Mouse (Mus musculus) MEL (cell line): Measurements from ENCODE around the gene Hspb6. TPM values are rescaled to one million over a fixed set of nuclear protein-coding genes. Genes with fewer than 3 reads are reported as not detected.

ENCODE experiments used
- DNase-seq: peaks from one replicate; pipeline ENCODE4 v3.0.0; 2011; ENCODE audit warnings: low read depth, low spot score
- H3K27ac ChIP-seq: 2 replicates; pipeline ENCODE4 v1.5.1; 2012; ENCODE audit warnings: low read depth, mild to moderate bottlenecking, control low read depth, low read length, moderate library complexity; ENCODE audit not compliant: control insufficient read depth
- H3K27me3 ChIP-seq, 2 experiments: fragments of 150-350 bp in 1 of 2; sonication (generic) in 1 of 2; 2 replicates each; pipeline ENCODE4 v1.6.1; 2012; ENCODE audit warnings: low read length in 2 of 2, mild to moderate bottlenecking in 2 of 2, improper control_type of control experiment in 1 of 2, moderate library complexity in 1 of 2; ENCODE audit not compliant: insufficient read depth in 2 of 2, control insufficient read depth in 1 of 2
- H3K36me3 ChIP-seq, 2 experiments: 2 replicates each; pipeline ENCODE4 v1.6.1; 2012 to 2014; ENCODE audit warnings: low read length in 2 of 2, improper control_type of control experiment in 1 of 2, inconsistent platforms in 1 of 2, mild to moderate bottlenecking in 1 of 2; ENCODE audit not compliant: insufficient read depth in 2 of 2, control insufficient read depth in 1 of 2
- H3K4me1 ChIP-seq, 2 experiments: fragments of 150-350 bp in 1 of 2; sonication (generic) in 1 of 2; 2 replicates each; pipeline ENCODE4 v1.6.1; 2012; ENCODE audit warnings: low read length in 2 of 2, improper control_type of control experiment in 1 of 2, mild to moderate bottlenecking in 1 of 2; ENCODE audit not compliant: insufficient read depth in 2 of 2, control insufficient read depth in 1 of 2
- H3K4me3 ChIP-seq, 2 experiments: fragments of 150-350 bp in 1 of 2; sonication (generic) in 1 of 2; 2 replicates each; pipeline ENCODE4 v1.5.1; 2012; ENCODE audit warnings: low read depth in 2 of 2, low read length in 2 of 2, mild to moderate bottlenecking in 2 of 2, moderate library complexity in 2 of 2, control low read depth in 1 of 2, improper control_type of control experiment in 1 of 2; ENCODE audit not compliant: control insufficient read depth in 1 of 2, insufficient read depth in 1 of 2
- H3K79me2 ChIP-seq: 2 replicates; pipeline ENCODE4 v1.6.1; 2012; ENCODE audit warnings: mild to moderate bottlenecking, low read length, moderate library complexity; ENCODE audit not compliant: control insufficient read depth, poor library complexity, insufficient read depth
- H3K9ac ChIP-seq: 2 replicates; pipeline ENCODE4 v1.6.1; 2012; ENCODE audit warnings: low read depth, mild to moderate bottlenecking, control low read depth, low read length, moderate library complexity; ENCODE audit not compliant: control insufficient read depth, poor library complexity, severe bottlenecking
- H3K9me3 ChIP-seq: fragments of 150-350 bp; sonication (generic); replicated peaks from 2 replicates; pipeline ENCODE4 v1.6.1; 2012; ENCODE audit warnings: mild to moderate bottlenecking, low read length, improper control_type of control experiment, moderate library complexity; ENCODE audit not compliant: insufficient read depth
- CTCF ChIP-seq, 3 experiments: IDR thresholded peaks in 2 of 3; conservative IDR thresholded peaks in 1 of 3; 2 replicates each; pipeline ENCODE4 v1.5.1; 2011 to 2012; ENCODE audit warnings: low read length in 3 of 3, low read depth in 2 of 3, mild to moderate bottlenecking in 2 of 3, improper control_type of control experiment in 1 of 3, inconsistent platforms in 1 of 3, mixed read lengths in 1 of 3, moderate library complexity in 1 of 3; ENCODE audit not compliant: control insufficient read depth in 1 of 3, insufficient read depth in 1 of 3, poor library complexity in 1 of 3, severe bottlenecking in 1 of 3
- GABPA ChIP-seq: IDR thresholded peaks from 2 replicates; pipeline ENCODE4 v1.6.1; 2012; ENCODE audit warnings: low read depth, mild to moderate bottlenecking, inconsistent platforms, low read length, improper control_type of control experiment, moderate library complexity
- JUND ChIP-seq: IDR thresholded peaks from 2 replicates; pipeline ENCODE4 v1.6.1; 2011; ENCODE audit warnings: low read depth, mild to moderate bottlenecking, improper control_type of control experiment, low read length
- MAX ChIP-seq: IDR thresholded peaks from 2 replicates; pipeline ENCODE4 v1.6.1; 2011; ENCODE audit warnings: low read length, improper control_type of control experiment
- MEF2A ChIP-seq: IDR thresholded peaks from 2 replicates; pipeline ENCODE4 v1.6.1; 2014; ENCODE audit warnings: low read depth, mild to moderate bottlenecking, inconsistent platforms, low read length, improper control_type of control experiment; ENCODE audit not compliant: poor library complexity, insufficient replicate concordance, severe bottlenecking; ENCODE audit errors: extremely low read depth
- MXI1 ChIP-seq: IDR thresholded peaks from 2 replicates; pipeline ENCODE4 v1.6.1; 2011; ENCODE audit warnings: mild to moderate bottlenecking, low read depth, low read length, improper control_type of control experiment
- MYB ChIP-seq: IDR thresholded peaks from 2 replicates; pipeline ENCODE4 v1.6.1; 2011; ENCODE audit warnings: mild to moderate bottlenecking, low read depth, low read length, improper control_type of control experiment
- NELFE ChIP-seq: IDR thresholded peaks from 2 replicates; pipeline ENCODE4 v1.6.1; 2011; ENCODE audit warnings: low read depth, low read length, improper control_type of control experiment
- NRF1 ChIP-seq: IDR thresholded peaks from 2 replicates; pipeline ENCODE4 v1.6.1; 2014; ENCODE audit warnings: low read depth, mild to moderate bottlenecking, inconsistent platforms, low read length, improper control_type of control experiment, moderate library complexity; ENCODE audit not compliant: poor library complexity, insufficient read depth, severe bottlenecking
- POLR2AphosphoS5 ChIP-seq: IDR thresholded peaks from 2 replicates; pipeline ENCODE4 v1.6.1; 2012; ENCODE audit warnings: low read depth, borderline replicate concordance, mild to moderate bottlenecking, inconsistent platforms, low read length, moderate library complexity, mixed read lengths
- RAD21 ChIP-seq: IDR thresholded peaks from 2 replicates; pipeline ENCODE4 v1.6.1; 2011; ENCODE audit warnings: mild to moderate bottlenecking, low read depth, low read length, improper control_type of control experiment
- RCOR1 ChIP-seq: IDR thresholded peaks from 2 replicates; pipeline ENCODE4 v1.6.1; 2012; ENCODE audit warnings: low read depth, mild to moderate bottlenecking, inconsistent platforms, low read length, improper control_type of control experiment
- TAL1 ChIP-seq: IDR thresholded peaks from 2 replicates; pipeline ENCODE4 v1.6.1; 2012; ENCODE audit warnings: mild to moderate bottlenecking, inconsistent platforms, low read length, moderate library complexity, mixed read lengths
- TBP ChIP-seq: IDR thresholded peaks from 2 replicates; pipeline ENCODE4 v1.8.0; 2011; ENCODE audit warnings: low read depth, low read length, improper control_type of control experiment
- TCF12 ChIP-seq: IDR thresholded peaks from 2 replicates; pipeline ENCODE4 v1.6.1; 2014; ENCODE audit warnings: low read depth, mild to moderate bottlenecking, inconsistent platforms, low read length, improper control_type of control experiment, moderate library complexity
- USF1 ChIP-seq: IDR thresholded peaks from 2 replicates; pipeline ENCODE4 v1.6.1; 2014; ENCODE audit warnings: low read depth, mild to moderate bottlenecking, inconsistent platforms, low read length, improper control_type of control experiment, moderate library complexity
- USF2 ChIP-seq, 2 experiments: IDR thresholded peaks; 2 replicates each; pipeline ENCODE4 v1.6.1; 2011 to 2012; ENCODE audit warnings: improper control_type of control experiment in 2 of 2, low read length in 2 of 2, borderline replicate concordance in 1 of 2, inconsistent platforms in 1 of 2, low read depth in 1 of 2, mild to moderate bottlenecking in 1 of 2; ENCODE audit not compliant: insufficient read depth in 1 of 2
- ZC3H11A ChIP-seq: IDR thresholded peaks from 2 replicates; pipeline ENCODE4 v1.6.1; 2012; ENCODE audit warnings: low read depth, mild to moderate bottlenecking, inconsistent platforms, low read length, improper control_type of control experiment
- ZKSCAN1 ChIP-seq: IDR thresholded peaks from 2 replicates; pipeline ENCODE4 v1.6.1; 2012; ENCODE audit warnings: low read depth, mild to moderate bottlenecking, inconsistent platforms, low read length, improper control_type of control experiment, moderate library complexity
- ZMIZ1 ChIP-seq: IDR thresholded peaks from 2 replicates; pipeline ENCODE4 v1.6.1; 2012; ENCODE audit warnings: low read depth, mild to moderate bottlenecking, inconsistent platforms, low read length, improper control_type of control experiment, moderate library complexity
- polyA plus RNA-seq, 2 experiments: library from polyadenylated mRNA; stranded (reverse) in 1 of 2; unstranded in 1 of 2; fragments of >175 nt in 1 of 2; fragments of >200 nt in 1 of 2; gene quantifications; 2 replicates each; pipeline versions ENCODE4 v1.2.1 to v1.2.4; 2012; ENCODE audit warnings: low replicate concordance in 2 of 2, low read depth in 1 of 2; ENCODE audit not compliant: insufficient read length in 2 of 2, insufficient read depth in 1 of 2, missing spikeins in 1 of 2
- total RNA-seq: library from RNA; depleted of rRNA; stranded (reverse); fragments of 300-350 nt; gene quantifications from 2 replicates; pipeline ENCODE4 v1.2.3, GENCODE M21; 2012

The Hspb6 gene
- total and polyA plus RNA-seq, 3 experiments = 1.5 to 12.4 TPM; not detected in 1

GRCm38 (mm10) chr7:30552102-30553020 is at the start of gene Hspb6, which contains the start of gene Proser3 (continued):
- TF ChIP-seq MEF2A (no peak), TBP (peak; percentile 97), MAX (peak; percentile 38; the same call in 1 of the 2 replicates), ZMIZ1 (peak; percentile 99), ZC3H11A (no peak)

GRCm38 (mm10) chr7:30508061-30508460 is 43.9 kb upstream of the Hspb6 start:
- H3K9me3 ChIP-seq = no peaks in the 10 kb centered on the region
- TF ChIP-seq ZKSCAN1 (no peak), USF2 (IDR thresholded peaks at IDR 0.05; ENCODE audit: borderline replicate concordance in 1 of 2, insufficient read depth in 1 of 2, low read depth in 1 of 2, low read length in 2 of 2) (no peak), USF1 (no peak), NRF1 (no peak), RAD21 (no peak), MYB (no peak), TCF12 (no peak), MXI1 (no peak), POLR2AphosphoS5 (no peak), MEF2A (no peak), JUND (no peak), GABPA (no peak), RCOR1 (no peak), TAL1 (no peak), CTCF (IDR thresholded peaks at IDR 0.05 in 2 of 3, conservative IDR thresholded peaks at IDR 0.05 in 1 of 3; ENCODE audit: control insufficient read depth in 1 of 3, insufficient read depth in 1 of 3, low read depth in 2 of 3, low read length in 3 of 3, poor library complexity in 1 of 3, severe bottlenecking in 1 of 3) (no peak), NELFE (no peak)
- no peaks in the 10 kb centered on the region for H3K79me2 ChIP-seq
- no peak for DNase-seq
- peaks cover 0 to 2% of the 10 kb centered on the region in 2 experiments; a peak in 1 of 4 replicates for H3K27me3 ChIP-seq
- H3K27ac ChIP-seq = no peak overlapping the region
- no peak overlapping the region for H3K4me3 ChIP-seq
- H3K36me3 ChIP-seq = no peaks in the 10 kb centered on the region
- H3K9ac ChIP-seq = no peak overlapping the region
- H3K4me1 ChIP-seq = no peaks in the 10 kb centered on the region
